Mouse (Mus musculus) midbrain, embryonic 10.5 days (tissue): Measurements from ENCODE around the gene Nrxn1. TPM values are rescaled to one million over a fixed set of nuclear protein-coding genes. Genes with fewer than 3 reads are reported as not detected.

Experiments
- DNase-seq: peaks from one replicate; pipeline ENCODE4 v3.0.0-alpha.2; 2017; ENCODE audit warnings: low spot score
- H3K27ac ChIP-seq: fragments of 300-500 bp; sonication (generic); replicated peaks from 2 replicates; pipeline ENCODE4 v1.5.1; 2016; ENCODE audit warnings: mild to moderate bottlenecking
- H3K27me3 ChIP-seq: fragments of 300-500 bp; sonication (generic); 2 replicates; pipeline ENCODE4 v1.6.1; 2016; ENCODE audit warnings: low read depth, mild to moderate bottlenecking; ENCODE audit not compliant: poor library complexity, severe bottlenecking
- H3K36me3 ChIP-seq: fragments of 300-500 bp; sonication (generic); 2 replicates; pipeline ENCODE4 v1.6.1; 2016; ENCODE audit warnings: mild to moderate bottlenecking, moderate library complexity
- H3K4me1 ChIP-seq: fragments of 300-500 bp; sonication (generic); 2 replicates; pipeline ENCODE4 v1.6.1; 2016
- H3K4me3 ChIP-seq: fragments of 300-500 bp; sonication (generic); 2 replicates; pipeline ENCODE4 v1.5.1; 2016; ENCODE audit warnings: mild to moderate bottlenecking, moderate library complexity
- H3K9me3 ChIP-seq: fragments of 300-500 bp; sonication (generic); replicated peaks from 2 replicates; pipeline ENCODE4 v1.6.1; 2016; ENCODE audit warnings: mild to moderate bottlenecking
- WGBS: fragments of 180-500 bp; shearing (Covaris S2); methylation state at CpG from one replicate; pipeline ENCODE4 v1.1.7; 2016; 5-methylcytosine and 5-hydroxymethylcytosine counted together
- polyA plus RNA-seq: library from polyadenylated mRNA; unstranded; fragments of >200 nt; fragmentation: Nextera tagmentation; extraction: Ambion mirVana; gene quantifications from 2 replicates; pipeline ENCODE4 v1.2.1, GENCODE M21; 2016

The Nrxn1 gene
- polyA plus RNA-seq, 1 experiment from 2014 or later = 4.2 TPM

GRCm38 (mm10) chr17:91074780-91075179 is 18.1 kb downstream of the Nrxn1 start:
- H3K4me3 ChIP-seq = no peak overlapping the region
- peaks cover 61% of the 10 kb centered on the region for H3K27me3 ChIP-seq
- no peak for DNase-seq
- peaks cover 9% of the 10 kb centered on the region; the same call in 1 of the 2 replicates for H3K4me1 ChIP-seq
- H3K27ac ChIP-seq = no peak overlapping the region
- no peaks in the 10 kb centered on the region for H3K9me3 ChIP-seq
- no peaks in the 10 kb centered on the region for H3K36me3 ChIP-seq
- 34% methylated on average over 5 of the region's 5 CpGs for WGBS

- H3K27ac ChIP-seq = no peak overlapping the region
- H3K4me3 ChIP-seq = no peak overlapping the region
- no peak for DNase-seq
- no peaks in the 10 kb centered on the region for H3K27me3 ChIP-seq
- H3K4me1 ChIP-seq = no peaks in the 10 kb centered on the region
- 73% methylated on average over 7 of the region's 7 CpGs for WGBS
- H3K9me3 ChIP-seq = no peaks in the 10 kb centered on the region
- H3K36me3 ChIP-seq = no peaks in the 10 kb centered on the region
Observed at GRCm38 (mm10) chr17:91033466-91033865, 59.4 kb downstream of the Nrxn1 start.

- H3K36me3 ChIP-seq = no peaks in the 10 kb centered on the region
- no peak overlapping the region for H3K4me3 ChIP-seq
- no peaks in the 10 kb centered on the region for H3K27me3 ChIP-seq
- DNase-seq = no peak
- H3K27ac ChIP-seq = no peak overlapping the region
- H3K9me3 ChIP-seq = no peaks in the 10 kb centered on the region
- WGBS = 88% methylated on average over 2 of the region's 2 CpGs
- H3K4me1 ChIP-seq = no peaks in the 10 kb centered on the region
Observed at GRCm38 (mm10) chr17:91025061-91025623, 67.7 kb downstream of the Nrxn1 start.

GRCm38 (mm10) chr17:91007385-91008089 is 85.3 kb downstream of the Nrxn1 start:
- Histone ChIP-seq H3K4me3 (no peak overlapping the region), H3K9me3 (no peaks in the 10 kb centered on the region), H3K36me3 (no peaks in the 10 kb centered on the region), H3K27me3 (no peaks in the 10 kb centered on the region), H3K27ac (no peak overlapping the region), H3K4me1 (no peaks in the 10 kb centered on the region)
- WGBS = 78% methylated on average over 5 of the region's 5 CpGs
- DNase-seq = no peak

- no peaks in the 10 kb centered on the region for H3K27me3 ChIP-seq
- no peak overlapping the region for H3K27ac ChIP-seq
- no peaks in the 10 kb centered on the region for H3K36me3 ChIP-seq
- no peak for DNase-seq
- no peaks in the 10 kb centered on the region for H3K9me3 ChIP-seq
- H3K4me1 ChIP-seq = peaks cover 12% of the 10 kb centered on the region
- H3K4me3 ChIP-seq = no peak overlapping the region
Observed at GRCm38 (mm10) chr17:91000389-91000788, 92.5 kb downstream of the Nrxn1 start.

- Histone ChIP-seq H3K9me3 (no peaks in the 10 kb centered on the region), H3K36me3 (no peaks in the 10 kb centered on the region), H3K4me3 (no peak overlapping the region), H3K27me3 (no peaks in the 10 kb centered on the region), H3K27ac (no peak overlapping the region), H3K4me1 (peaks cover 15% of the 10 kb centered on the region)
- WGBS = 71% methylated on average over 4 of the region's 4 CpGs
- no peak for DNase-seq
Observed at GRCm38 (mm10) chr17:90999667-91000154, 93.2 kb downstream of the Nrxn1 start.

GRCm38 (mm10) chr17:90997714-90998113 is 95.2 kb downstream of the Nrxn1 start:
- 72% methylated on average over 1 of the region's 1 CpGs for WGBS
- Histone ChIP-seq H3K9me3 (no peaks in the 10 kb centered on the region), H3K4me3 (no peak overlapping the region), H3K27me3 (no peaks in the 10 kb centered on the region), H3K4me1 (peaks cover 15% of the 10 kb centered on the region), H3K36me3 (no peaks in the 10 kb centered on the region), H3K27ac (no peak overlapping the region)
- DNase-seq = no peak

GRCm38 (mm10) chr17:90995436-90995835 is 97.4 kb downstream of the Nrxn1 start:
- no peaks in the 10 kb centered on the region for H3K36me3 ChIP-seq
- WGBS = 10% methylated on average over 1 of the region's 1 CpGs
- DNase-seq = no peak
- peaks cover 15% of the 10 kb centered on the region for H3K4me1 ChIP-seq
- no peaks in the 10 kb centered on the region for H3K27me3 ChIP-seq
- H3K4me3 ChIP-seq = no peak overlapping the region
- no peaks in the 10 kb centered on the region for H3K9me3 ChIP-seq
- no peak overlapping the region for H3K27ac ChIP-seq

GRCm38 (mm10) chr17:90994247-90994646 is 98.6 kb downstream of the Nrxn1 start:
- H3K27me3 ChIP-seq = no peaks in the 10 kb centered on the region
- no peaks in the 10 kb centered on the region for H3K9me3 ChIP-seq
- peaks cover 8% of the 10 kb centered on the region for H3K4me1 ChIP-seq
- no peak overlapping the region for H3K4me3 ChIP-seq
- WGBS = 70% methylated on average over 1 of the region's 1 CpGs
- H3K27ac ChIP-seq = no peak overlapping the region
- no peak for DNase-seq
- H3K36me3 ChIP-seq = no peaks in the 10 kb centered on the region

GRCm38 (mm10) chr17:90990747-90991146 is 102.1 kb downstream of the Nrxn1 start:
- Histone ChIP-seq H3K27ac (no peak overlapping the region), H3K36me3 (no peaks in the 10 kb centered on the region), H3K9me3 (no peaks in the 10 kb centered on the region), H3K4me1 (peaks cover 7% of the 10 kb centered on the region), H3K27me3 (no peaks in the 10 kb centered on the region), H3K4me3 (no peak overlapping the region)
- WGBS = 82% methylated on average over 2 of the region's 2 CpGs
- DNase-seq = no peak

GRCm38 (mm10) chr17:90962904-90963531 is 129.9 kb downstream of the Nrxn1 start:
- H3K4me1 ChIP-seq = no peaks in the 10 kb centered on the region
- H3K9me3 ChIP-seq = no peaks in the 10 kb centered on the region
- WGBS = 68% methylated on average over 4 of the region's 4 CpGs
- no peaks in the 10 kb centered on the region for H3K36me3 ChIP-seq
- no peaks in the 10 kb centered on the region for H3K27me3 ChIP-seq
- H3K4me3 ChIP-seq = no peak overlapping the region
- DNase-seq = peak; percentile 32
- H3K27ac ChIP-seq = no peak overlapping the region

- Histone ChIP-seq H3K36me3 (no peaks in the 10 kb centered on the region), H3K9me3 (no peaks in the 10 kb centered on the region), H3K4me1 (no peaks in the 10 kb centered on the region), H3K4me3 (no peak overlapping the region), H3K27me3 (no peaks in the 10 kb centered on the region), H3K27ac (no peak overlapping the region)
- no peak for DNase-seq
- 81% methylated on average over 2 of the region's 2 CpGs for WGBS
Observed at GRCm38 (mm10) chr17:90955221-90955620, 137.7 kb downstream of the Nrxn1 start.

- no peak for DNase-seq
Observed at GRCm38 (mm10) chr17:90934929-90935328, 157.9 kb downstream of the Nrxn1 start.

More at GRCm38 (mm10) chr17:90934929-90935328, 157.9 kb downstream of the Nrxn1 start:
- Histone ChIP-seq H3K36me3 (no peaks in the 10 kb centered on the region), H3K4me3 (no peak overlapping the region), H3K9me3 (no peaks in the 10 kb centered on the region), H3K27me3 (no peaks in the 10 kb centered on the region), H3K27ac (no peak overlapping the region), H3K4me1 (no peaks in the 10 kb centered on the region)
- WGBS = 95% methylated on average over 2 of the region's 2 CpGs
